Mouse (Mus musculus) hindbrain, embryonic 11.5 days (tissue): Measurements from ENCODE around the gene Gm10188. TPM values are rescaled to one million over a fixed set of nuclear protein-coding genes. Genes with fewer than 3 reads are reported as not detected.

Experiments used
- ATAC-seq: fragments of 200-750 bp; cut with Nextera tagmentation; 2 replicates; pipeline ENCODE4 v1.8.0; 2017; ENCODE audit warnings: mild to moderate bottlenecking, moderate TSS enrichment, moderate library complexity; ENCODE audit not compliant: low FRiP score
- DNase-seq: peaks from one replicate; pipeline ENCODE4 v3.0.0-alpha.2; 2015; ENCODE audit warnings: low spot score
- H3K27ac ChIP-seq: fragments of 300-500 bp; sonication (generic); 2 replicates; pipeline ENCODE4 v1.5.1; 2014; ENCODE audit warnings: mild to moderate bottlenecking, low read depth, low read length
- H3K27me3 ChIP-seq: fragments of 300-500 bp; sonication (generic); 2 replicates; pipeline ENCODE4 v1.6.1; 2014; ENCODE audit warnings: mild to moderate bottlenecking, low read length, moderate library complexity, mixed read lengths; ENCODE audit not compliant: control insufficient read depth, insufficient read depth
- H3K36me3 ChIP-seq: fragments of 300-500 bp; sonication (generic); 2 replicates; pipeline ENCODE4 v1.6.1; 2014; ENCODE audit warnings: mild to moderate bottlenecking, low read length, moderate library complexity, mixed read lengths; ENCODE audit not compliant: control insufficient read depth, insufficient read depth
- H3K4me1 ChIP-seq: fragments of 300-500 bp; sonication (generic); replicated peaks from 2 replicates; pipeline ENCODE4 v1.6.1; 2014; ENCODE audit warnings: low read length, mixed read lengths; ENCODE audit not compliant: control insufficient read depth, insufficient read depth
- H3K4me2 ChIP-seq: fragments of 300-500 bp; sonication (generic); replicated peaks from 2 replicates; pipeline ENCODE4 v1.6.1; 2014; ENCODE audit warnings: mild to moderate bottlenecking, low read depth, low read length
- H3K4me3 ChIP-seq: fragments of 300-500 bp; sonication (generic); 2 replicates; pipeline ENCODE4 v1.5.1; 2014; ENCODE audit warnings: low read depth, low read length
- H3K9ac ChIP-seq: fragments of 300-500 bp; sonication (generic); 2 replicates; pipeline ENCODE4 v1.6.1; 2014; ENCODE audit warnings: low read depth, low read length
- H3K9me3 ChIP-seq: fragments of 300-500 bp; sonication (generic); 2 replicates; pipeline ENCODE4 v1.6.1; 2016; ENCODE audit warnings: low read length; ENCODE audit not compliant: control insufficient read depth
- WGBS: fragments of 180-500 bp; shearing (Covaris S2); extraction: QIAGEN DNeasy Blood & Tissue Kit; methylation state at CpG from one replicate; pipeline ENCODE4 v1.1.7; 2014; 5-methylcytosine and 5-hydroxymethylcytosine counted together
- microRNA counts: library from miRNA; unstranded; fragments of <30 nt; microRNA quantifications from one replicate; lab custom pipeline; 2015
- polyA plus RNA-seq: library from polyadenylated mRNA; unstranded; fragments of >200 nt; fragmentation: Nextera tagmentation; extraction: Ambion mirVana; gene quantifications from 2 replicates; pipeline ENCODE4 v1.2.1, GENCODE M21; 2014

The Gm10188 gene
- polyA plus RNA-seq, 1 experiment from 2014 or later, result not detected

- Histone ChIP-seq H3K36me3 (no peaks in the 10 kb centered on the region), H3K4me2 (peak overlapping the region; percentile 78; the same call in 1 of the 2 replicates), H3K9ac (no peak overlapping the region), H3K27ac (no peak overlapping the region), H3K4me1 (peaks cover 16% of the 10 kb centered on the region), H3K9me3 (no peaks in the 10 kb centered on the region), H3K4me3 (0 out of 2 replicates have a peak overlapping the region, but pooled peaks have one; percentile 80), H3K27me3 (peaks cover 2% of the 10 kb centered on the region; the same call in 1 of the 2 replicates)
- ATAC-seq, result no peak
- WGBS, result 47% methylated on average over 4 of the region's 4 CpGs
- no peak for DNase-seq
Measured at GRCm38 (mm10) chr1:132189231-132189630, 40.3 kb downstream of the Gm10188 start.

GRCm38 (mm10) chr1:132188442-132189066 is 41.0 kb downstream of the Gm10188 start:
- Histone ChIP-seq H3K9ac (no peak overlapping the region), H3K36me3 (no peaks in the 10 kb centered on the region), H3K27me3 (peaks cover 2% of the 10 kb centered on the region; the same call in 1 of the 2 replicates), H3K4me1 (peaks cover 10% of the 10 kb centered on the region), H3K9me3 (no peaks in the 10 kb centered on the region), H3K4me2 (no peak overlapping the region), H3K4me3 (no peak overlapping the region), H3K27ac (no peak overlapping the region)
- ATAC-seq (no peak), DNase-seq (peak; percentile 28)
- WGBS, result 46% methylated on average over 9 of the region's 9 CpGs

- Histone ChIP-seq H3K4me3 (no peak overlapping the region), H3K4me2 (no peak overlapping the region), H3K9ac (no peak overlapping the region), H3K36me3 (no peaks in the 10 kb centered on the region), H3K9me3 (no peaks in the 10 kb centered on the region), H3K27ac (no peak overlapping the region), H3K4me1 (no peaks in the 10 kb centered on the region; the same call in 1 of the 2 replicates), H3K27me3 (peaks cover 2% of the 10 kb centered on the region; the same call in 1 of the 2 replicates)
- WGBS, result 82% methylated on average over 4 of the region's 4 CpGs
- DNase-seq (no peak), ATAC-seq (no peak)
Measured at GRCm38 (mm10) chr1:132186303-132186702, 43.3 kb downstream of the Gm10188 start.

MicroRNA genes within 50 kb of the gene (microRNA counts, 519-probe panel; counts per million panel counts)
- microRNA mmu-miR-135b (lab: Ali Mortazavi, UCI), result 4,339 counts per million, percentile 46 among the panel's probes with 10 or more counts

Other genes starting within 250 kb of the Gm10188 start
- 21.1 and 22.6 TPM in 2 replicates for gene Elk4, start 222.2 kb downstream of the Gm10188 start, polyA plus RNA-seq
- 9.2 and 11.0 TPM in 2 replicates for gene Mfsd4a, start 161.7 kb downstream of the Gm10188 start, polyA plus RNA-seq
- 0.82 and 1.1 TPM in 2 replicates for gene Cdk18, start 90.1 kb downstream of the Gm10188 start, polyA plus RNA-seq
- gene Lemd1, start 38.3 kb downstream of the Gm10188 start, polyA plus RNA-seq, result 8.9 and 11.3 TPM in 2 replicates
- gene AC124108.1, start 38.3 kb downstream of the Gm10188 start, polyA plus RNA-seq, result 2.9 and 4.8 TPM in 2 replicates
- 2.9 and 3.0 TPM in 2 replicates for gene Klhdc8a, start 68.9 kb upstream of the Gm10188 start, polyA plus RNA-seq
- 33.1 and 39.3 TPM in 2 replicates for gene Nuak2, start 86.4 kb upstream of the Gm10188 start, polyA plus RNA-seq
- gene Tmcc2, start 161.5 kb upstream of the Gm10188 start, polyA plus RNA-seq, result 12.0 and 14.1 TPM in 2 replicates
- 11.5 and 12.3 TPM in 2 replicates for gene Dstyk, start 187.8 kb upstream of the Gm10188 start, polyA plus RNA-seq
- gene Rbbp5, start 247.6 kb upstream of the Gm10188 start, polyA plus RNA-seq, result 58.5 and 65.3 TPM in 2 replicates